Mouse (Mus musculus): ENCODE measurements around the gene Prpf18. TPM values are rescaled to one million over a fixed set of nuclear protein-coding genes. Genes with fewer than 3 reads are reported as not detected.

Gene Prpf18
- total RNA-seq, 2 experiments from 2014 or later = 33.1 to 35.4 TPM

DNA sequence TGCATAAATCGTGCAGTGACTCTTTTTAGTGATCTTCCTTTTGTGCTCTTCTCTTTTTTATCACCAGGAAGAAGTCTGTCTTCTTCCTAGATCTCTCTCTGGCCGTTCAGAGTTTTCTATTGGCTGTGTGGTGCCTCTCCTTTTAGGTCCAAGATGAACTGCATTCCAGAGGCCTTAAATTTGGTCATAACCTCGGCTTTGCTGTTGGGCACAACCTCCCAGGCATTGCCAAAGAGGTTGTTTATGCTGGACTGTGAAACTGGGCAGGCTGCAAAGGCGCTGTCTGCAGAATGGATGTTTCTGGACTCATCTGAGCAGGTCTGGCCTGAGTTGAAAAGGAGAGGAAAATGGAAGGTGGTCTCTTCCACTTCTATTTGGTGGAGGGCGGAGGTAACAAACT, 73.6 kb downstream of the Prpf18 start:
- no peak for DNase-seq
- intact Hi-C loops (cut with DNase I) = no loop called here

DNA sequence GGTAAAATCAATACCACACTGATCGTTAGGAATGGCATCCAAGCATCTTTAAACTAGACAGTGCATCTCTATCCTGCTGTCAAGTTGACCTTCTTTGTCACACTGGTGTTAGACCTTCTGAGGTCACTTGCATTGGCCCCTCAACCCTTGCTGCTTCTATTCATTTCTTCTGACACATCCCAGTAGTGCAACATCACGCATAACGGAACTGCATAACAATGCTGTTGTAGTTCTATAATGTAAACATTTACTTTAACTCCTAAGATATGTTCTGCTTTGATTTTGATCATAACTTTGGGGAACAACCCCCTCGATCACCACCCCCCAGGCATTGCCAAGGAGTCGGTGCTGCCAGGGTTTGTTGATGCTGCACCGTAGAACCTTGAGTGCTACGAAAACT, 75.9 kb downstream of the Prpf18 start:
- no peak for DNase-seq
- intact Hi-C loops (cut with DNase I) = no loop called here

DNA sequence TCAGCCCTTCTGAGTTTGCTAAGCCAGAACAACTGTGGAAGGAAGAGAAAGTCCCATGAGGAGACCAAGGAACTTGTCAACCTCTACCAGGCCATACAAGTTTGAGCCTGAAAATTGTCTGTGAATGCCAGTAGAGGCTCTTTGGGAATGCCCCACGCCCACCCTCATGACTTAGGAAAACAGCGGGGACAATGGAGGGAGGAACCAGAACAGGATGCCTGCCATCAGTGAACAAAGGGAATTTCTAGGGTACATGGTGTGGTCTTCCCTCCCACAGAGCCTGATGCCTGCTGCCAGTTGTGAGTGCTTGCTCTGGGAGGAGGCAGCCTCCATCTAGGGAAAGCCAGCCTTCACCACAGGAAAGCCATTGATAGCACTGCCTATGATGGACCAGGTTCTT, 76.8 kb downstream of the Prpf18 start:
- intact Hi-C loops (cut with DNase I) = no loop called here

DNA sequence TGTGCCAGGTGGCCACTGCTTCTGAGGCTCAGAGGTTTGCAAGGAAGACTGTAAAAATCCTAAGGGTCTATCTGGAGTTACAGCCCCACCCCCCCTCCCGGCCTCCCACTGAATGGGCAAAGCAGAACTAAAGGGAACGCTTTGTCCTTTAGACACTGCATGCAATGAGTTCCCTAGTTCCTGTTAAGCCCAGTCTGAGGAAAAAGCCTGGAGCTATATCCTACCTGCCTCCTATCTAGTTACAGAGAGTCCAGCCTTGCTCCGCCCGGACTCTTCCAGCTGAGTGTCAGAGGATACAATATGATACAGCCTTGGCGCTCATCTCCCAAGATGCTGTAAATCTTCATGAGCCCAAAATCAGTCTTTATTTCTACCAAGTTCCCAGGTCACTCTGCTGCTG, 77.7 kb downstream of the Prpf18 start:
- intact Hi-C loops (cut with DNase I) = no loop called here
- no peak for DNase-seq

More for the DNA sequence above, 76.8 kb downstream of the Prpf18 start:
- no peak for DNase-seq

DNA sequence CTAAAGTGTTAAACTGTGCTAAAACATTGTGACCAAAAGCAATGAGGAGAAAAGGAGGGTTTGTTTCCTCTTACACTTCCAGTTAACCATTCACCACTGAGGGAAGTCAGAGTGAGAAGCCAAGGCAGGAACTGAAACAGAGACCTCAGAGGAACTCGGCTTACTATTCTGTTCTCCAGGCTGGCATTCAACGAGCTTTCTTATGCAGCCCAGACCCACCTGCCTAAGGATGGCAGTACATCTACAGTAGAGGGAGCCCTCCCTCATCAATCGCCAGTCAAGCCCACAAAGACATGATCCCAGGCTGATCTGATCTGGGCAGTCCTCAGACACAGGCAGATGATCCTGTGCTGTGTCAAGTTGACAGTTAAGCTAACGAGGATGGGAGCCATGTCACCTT, 78.5 kb downstream of the Prpf18 start:
- no peak for DNase-seq
- intact Hi-C loops (cut with DNase I) = no loop called here

DNA sequence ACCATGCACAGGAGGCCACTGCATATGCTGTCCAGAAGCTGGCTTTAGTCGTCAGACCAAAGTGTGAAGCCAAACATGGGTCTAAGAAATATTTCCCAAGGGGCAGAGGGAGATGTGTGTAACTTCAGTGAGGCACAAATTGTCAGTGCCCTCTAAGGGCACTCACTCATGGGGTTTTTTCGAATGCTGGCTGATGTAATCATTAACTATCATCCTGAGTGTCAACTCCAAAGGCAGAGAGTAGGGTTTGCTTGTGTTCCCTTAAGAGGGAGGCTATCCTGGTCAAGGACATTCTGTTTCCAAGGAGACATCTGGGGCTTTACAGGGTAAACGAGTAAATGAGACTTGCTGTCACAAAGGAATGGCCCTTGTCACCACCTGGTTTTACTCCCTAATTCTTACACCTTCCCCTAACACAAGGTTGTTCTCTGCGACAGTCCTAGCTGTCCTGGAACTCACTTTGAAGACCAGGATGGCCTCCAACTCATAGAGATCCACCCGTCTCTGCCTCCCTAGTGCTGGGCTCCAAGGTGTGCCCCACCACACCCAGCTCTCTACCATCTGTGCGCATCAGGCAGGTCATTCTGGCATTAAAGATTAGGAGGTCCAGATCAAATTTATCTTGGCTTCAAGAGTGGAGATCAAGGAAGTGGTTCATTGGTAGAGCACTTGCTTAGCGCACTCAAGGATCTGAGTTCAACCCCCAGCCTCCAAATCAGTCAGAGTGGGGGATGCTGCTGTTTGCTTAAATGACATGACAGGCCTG, 79.2 kb downstream of the Prpf18 start:
- DNase-seq = no peak
- intact Hi-C loops (cut with DNase I) = no loop called here

Other genes starting within 250 kb of the Prpf18 start
- gene Bend7, start 65.7 kb upstream of the Prpf18 start, total RNA-seq (2021) = 1 to 10 TPM; 2.6 to 3.4 TPM
- gene Sephs1, start 229.5 kb upstream of the Prpf18 start, total RNA-seq (2021) = 10 to 100 TPM; 56.8 to 61.0 TPM